Mouse (Mus musculus) MEL (cell line): Measurements from ENCODE around the gene Rab44. TPM values are rescaled to one million over a fixed set of nuclear protein-coding genes. Genes with fewer than 3 reads are reported as not detected.

ENCODE experiments used
- DNase-seq: peaks from one replicate; pipeline ENCODE4 v3.0.0; 2011; ENCODE audit warnings: low read depth, low spot score
- H3K27ac ChIP-seq: 2 replicates; pipeline ENCODE4 v1.5.1; 2012; ENCODE audit warnings: low read depth, mild to moderate bottlenecking, control low read depth, low read length, moderate library complexity; ENCODE audit not compliant: control insufficient read depth
- H3K27me3 ChIP-seq, 2 experiments: fragments of 150-350 bp in 1 of 2; sonication (generic) in 1 of 2; 2 replicates each; pipeline ENCODE4 v1.6.1; 2012; ENCODE audit warnings: low read length in 2 of 2, mild to moderate bottlenecking in 2 of 2, improper control_type of control experiment in 1 of 2, moderate library complexity in 1 of 2; ENCODE audit not compliant: insufficient read depth in 2 of 2, control insufficient read depth in 1 of 2
- H3K36me3 ChIP-seq, 2 experiments: 2 replicates each; pipeline ENCODE4 v1.6.1; 2012 to 2014; ENCODE audit warnings: low read length in 2 of 2, improper control_type of control experiment in 1 of 2, inconsistent platforms in 1 of 2, mild to moderate bottlenecking in 1 of 2; ENCODE audit not compliant: insufficient read depth in 2 of 2, control insufficient read depth in 1 of 2
- H3K4me1 ChIP-seq, 2 experiments: fragments of 150-350 bp in 1 of 2; sonication (generic) in 1 of 2; 2 replicates each; pipeline ENCODE4 v1.6.1; 2012; ENCODE audit warnings: low read length in 2 of 2, improper control_type of control experiment in 1 of 2, mild to moderate bottlenecking in 1 of 2; ENCODE audit not compliant: insufficient read depth in 2 of 2, control insufficient read depth in 1 of 2
- H3K4me3 ChIP-seq, 2 experiments: fragments of 150-350 bp in 1 of 2; sonication (generic) in 1 of 2; 2 replicates each; pipeline ENCODE4 v1.5.1; 2012; ENCODE audit warnings: low read depth in 2 of 2, low read length in 2 of 2, mild to moderate bottlenecking in 2 of 2, moderate library complexity in 2 of 2, control low read depth in 1 of 2, improper control_type of control experiment in 1 of 2; ENCODE audit not compliant: control insufficient read depth in 1 of 2, insufficient read depth in 1 of 2
- H3K79me2 ChIP-seq: 2 replicates; pipeline ENCODE4 v1.6.1; 2012; ENCODE audit warnings: mild to moderate bottlenecking, low read length, moderate library complexity; ENCODE audit not compliant: control insufficient read depth, poor library complexity, insufficient read depth
- H3K9ac ChIP-seq: 2 replicates; pipeline ENCODE4 v1.6.1; 2012; ENCODE audit warnings: low read depth, mild to moderate bottlenecking, control low read depth, low read length, moderate library complexity; ENCODE audit not compliant: control insufficient read depth, poor library complexity, severe bottlenecking
- H3K9me3 ChIP-seq: fragments of 150-350 bp; sonication (generic); replicated peaks from 2 replicates; pipeline ENCODE4 v1.6.1; 2012; ENCODE audit warnings: mild to moderate bottlenecking, low read length, improper control_type of control experiment, moderate library complexity; ENCODE audit not compliant: insufficient read depth
- BHLHE40 ChIP-seq: IDR thresholded peaks from 2 replicates; pipeline ENCODE4 v1.6.1; 2012; ENCODE audit warnings: low read depth, mild to moderate bottlenecking, inconsistent platforms, low read length, improper control_type of control experiment, borderline replicate concordance
- ELF1 ChIP-seq: IDR thresholded peaks from 2 replicates; pipeline ENCODE4 v1.6.1; 2014; ENCODE audit warnings: low read depth, mild to moderate bottlenecking, inconsistent platforms, low read length, improper control_type of control experiment, moderate library complexity
- EP300 ChIP-seq, 2 experiments: IDR thresholded peaks; 2 replicates each; pipeline ENCODE4 v1.6.1; 2011; ENCODE audit warnings: improper control_type of control experiment in 2 of 2, low read length in 2 of 2, low read depth in 1 of 2, mild to moderate bottlenecking in 1 of 2
- ETS1 ChIP-seq: IDR thresholded peaks from 2 replicates; pipeline ENCODE4 v1.6.1; 2012; ENCODE audit warnings: low read depth, mild to moderate bottlenecking, inconsistent platforms, low read length, improper control_type of control experiment, moderate library complexity
- GATA1 ChIP-seq: IDR thresholded peaks from 2 replicates; pipeline ENCODE4 v1.6.1; 2011; ENCODE audit warnings: low read depth, low read length, improper control_type of control experiment
- KAT2A ChIP-seq: conservative IDR thresholded peaks from 2 replicates; pipeline ENCODE4 v1.6.1; 2012; ENCODE audit warnings: low read depth, low read length, improper control_type of control experiment, inconsistent platforms
- MAFK ChIP-seq: IDR thresholded peaks from 2 replicates; pipeline ENCODE4 v1.6.1; 2011; ENCODE audit warnings: low read depth, mild to moderate bottlenecking, low read length, improper control_type of control experiment, borderline replicate concordance
- MXI1 ChIP-seq: IDR thresholded peaks from 2 replicates; pipeline ENCODE4 v1.6.1; 2011; ENCODE audit warnings: mild to moderate bottlenecking, low read depth, low read length, improper control_type of control experiment
- MYB ChIP-seq: IDR thresholded peaks from 2 replicates; pipeline ENCODE4 v1.6.1; 2011; ENCODE audit warnings: mild to moderate bottlenecking, low read depth, low read length, improper control_type of control experiment
- MYC ChIP-seq: IDR thresholded peaks from 2 replicates; pipeline ENCODE4 v1.6.1; 2011; ENCODE audit warnings: low read depth, mild to moderate bottlenecking, low read length, improper control_type of control experiment, moderate library complexity
- POLR2A ChIP-seq, 2 experiments: IDR thresholded peaks; 2 replicates each; pipeline ENCODE4 v1.6.1; 2011 to 2012; ENCODE audit warnings: low read length in 2 of 2, mild to moderate bottlenecking in 2 of 2, control low read depth in 1 of 2, improper control_type of control experiment in 1 of 2, low read depth in 1 of 2, moderate library complexity in 1 of 2; ENCODE audit not compliant: control insufficient read depth in 1 of 2, insufficient read depth in 1 of 2, poor library complexity in 1 of 2
- POLR2AphosphoS2 ChIP-seq: IDR thresholded peaks from 2 replicates; pipeline ENCODE4 v1.6.1; 2011; ENCODE audit warnings: low read length, improper control_type of control experiment
- POLR2AphosphoS5 ChIP-seq: IDR thresholded peaks from 2 replicates; pipeline ENCODE4 v1.6.1; 2012; ENCODE audit warnings: low read depth, borderline replicate concordance, mild to moderate bottlenecking, inconsistent platforms, low read length, moderate library complexity, mixed read lengths
- RAD21 ChIP-seq: IDR thresholded peaks from 2 replicates; pipeline ENCODE4 v1.6.1; 2011; ENCODE audit warnings: mild to moderate bottlenecking, low read depth, low read length, improper control_type of control experiment
- RCOR1 ChIP-seq: IDR thresholded peaks from 2 replicates; pipeline ENCODE4 v1.6.1; 2012; ENCODE audit warnings: low read depth, mild to moderate bottlenecking, inconsistent platforms, low read length, improper control_type of control experiment
- SIN3A ChIP-seq: IDR thresholded peaks from 2 replicates; pipeline ENCODE4 v1.6.1; 2012; ENCODE audit warnings: low read length, improper control_type of control experiment, inconsistent platforms
- TAL1 ChIP-seq: IDR thresholded peaks from 2 replicates; pipeline ENCODE4 v1.6.1; 2012; ENCODE audit warnings: mild to moderate bottlenecking, inconsistent platforms, low read length, moderate library complexity, mixed read lengths
- TCF12 ChIP-seq: IDR thresholded peaks from 2 replicates; pipeline ENCODE4 v1.6.1; 2014; ENCODE audit warnings: low read depth, mild to moderate bottlenecking, inconsistent platforms, low read length, improper control_type of control experiment, moderate library complexity
- UBTF ChIP-seq: IDR thresholded peaks from 2 replicates; pipeline ENCODE4 v1.6.1; 2012; ENCODE audit warnings: low read depth, mild to moderate bottlenecking, inconsistent platforms, low read length, improper control_type of control experiment, moderate library complexity, borderline replicate concordance; ENCODE audit not compliant: insufficient read depth
- ZC3H11A ChIP-seq: IDR thresholded peaks from 2 replicates; pipeline ENCODE4 v1.6.1; 2012; ENCODE audit warnings: low read depth, mild to moderate bottlenecking, inconsistent platforms, low read length, improper control_type of control experiment
- ZKSCAN1 ChIP-seq: IDR thresholded peaks from 2 replicates; pipeline ENCODE4 v1.6.1; 2012; ENCODE audit warnings: low read depth, mild to moderate bottlenecking, inconsistent platforms, low read length, improper control_type of control experiment, moderate library complexity
- ZMIZ1 ChIP-seq: IDR thresholded peaks from 2 replicates; pipeline ENCODE4 v1.6.1; 2012; ENCODE audit warnings: low read depth, mild to moderate bottlenecking, inconsistent platforms, low read length, improper control_type of control experiment, moderate library complexity
- ZNF384 ChIP-seq: IDR thresholded peaks from 2 replicates; pipeline ENCODE4 v1.6.1; 2012; ENCODE audit warnings: low read depth, mild to moderate bottlenecking, inconsistent platforms, low read length, improper control_type of control experiment
- polyA plus RNA-seq, 2 experiments: library from polyadenylated mRNA; stranded (reverse) in 1 of 2; unstranded in 1 of 2; fragments of >175 nt in 1 of 2; fragments of >200 nt in 1 of 2; gene quantifications; 2 replicates each; pipeline versions ENCODE4 v1.2.1 to v1.2.4; 2012; ENCODE audit warnings: low replicate concordance in 2 of 2, low read depth in 1 of 2; ENCODE audit not compliant: insufficient read length in 2 of 2, insufficient read depth in 1 of 2, missing spikeins in 1 of 2
- total RNA-seq: library from RNA; depleted of rRNA; stranded (reverse); fragments of 300-350 nt; gene quantifications from 2 replicates; pipeline ENCODE4 v1.2.3, GENCODE M21; 2012

Gene Rab44
- total and polyA plus RNA-seq, 3 experiments: 7.0 to 9.5 TPM; not detected in 1

DNA sequence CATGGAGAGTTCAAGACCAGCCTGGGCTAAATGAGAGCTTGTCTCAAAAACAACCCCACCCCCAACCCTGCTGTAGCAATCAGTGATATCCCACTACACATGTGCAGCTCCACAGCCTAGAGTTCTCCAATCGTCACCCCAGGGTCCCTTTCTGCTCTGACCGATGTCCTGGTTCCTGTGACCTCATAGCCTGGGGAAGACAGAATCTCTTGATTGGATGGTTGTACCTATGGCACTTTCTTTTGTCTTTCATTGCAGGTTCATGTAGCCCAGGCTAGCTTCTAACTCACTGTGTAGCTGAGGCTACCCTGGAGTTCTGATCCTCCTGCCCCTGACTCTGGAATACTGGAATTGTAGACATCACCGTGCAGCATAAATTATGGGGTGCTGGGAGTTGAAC lies 12.6 kb downstream of the Rab44 start:
- Histone ChIP-seq H3K79me2 (no peaks in the 10 kb centered on the region), H3K36me3 (peaks cover 0 to 9% of the 10 kb centered on the region in 2 experiments; a peak in 2 of 4 replicates), H3K4me3 (no peak overlapping the region), H3K9ac (no peak overlapping the region), H3K27ac (no peak overlapping the region), H3K4me1 (peaks cover 4 to 14% of the 10 kb centered on the region in 2 experiments; a peak in 3 of 4 replicates), H3K27me3 (no peaks in the 10 kb centered on the region), H3K9me3 (no peaks in the 10 kb centered on the region)
- no peak for TF ChIP-seq BHLHE40
- TF ChIP-seq MXI1: no peak
- no peak for TF ChIP-seq ZC3H11A
- TF ChIP-seq ZNF384: no peak
- no peak for TF ChIP-seq ELF1
- no peak for TF ChIP-seq EP300 (IDR thresholded peaks at IDR 0.05; ENCODE audit: low read depth in 1 of 2, low read length in 2 of 2)
- no peak for TF ChIP-seq TCF12
- no peak for TF ChIP-seq SIN3A
- no peak for TF ChIP-seq RCOR1
- TF ChIP-seq POLR2AphosphoS2: no peak
- TF ChIP-seq TAL1: no peak
- TF ChIP-seq POLR2A (IDR thresholded peaks at IDR 0.05; ENCODE audit: control insufficient read depth in 1 of 2, insufficient read depth in 1 of 2, low read depth in 1 of 2, low read length in 2 of 2, poor library complexity in 1 of 2): no peak
- no peak for TF ChIP-seq MAFK
- TF ChIP-seq MYB: no peak
- no peak for TF ChIP-seq GATA1
- no peak for TF ChIP-seq POLR2AphosphoS5
- no peak for TF ChIP-seq ZKSCAN1
- TF ChIP-seq ZMIZ1: no peak
- TF ChIP-seq ETS1: no peak
- no peak for TF ChIP-seq KAT2A
- no peak for DNase-seq

DNA sequence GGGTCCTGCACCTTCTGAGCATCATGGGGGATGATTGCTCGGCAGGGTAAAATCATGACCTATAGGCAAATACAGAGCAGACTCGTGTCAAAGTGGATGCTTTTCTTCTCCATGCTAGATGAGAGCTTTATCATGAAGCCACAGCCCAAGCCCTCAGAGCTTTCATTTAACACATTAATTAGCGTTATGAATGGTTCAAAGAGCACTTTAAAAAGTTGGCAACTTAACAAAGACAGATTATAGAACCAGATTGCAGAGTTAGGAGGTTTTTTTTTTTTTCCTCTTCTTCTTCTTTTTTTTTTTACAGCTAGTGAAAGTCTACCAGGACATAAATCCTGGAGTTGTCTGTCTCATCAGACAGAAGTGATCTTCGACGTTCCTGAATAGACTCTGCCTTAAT lies 15.4 kb downstream of the Rab44 start:
- Histone ChIP-seq H3K9me3 (no peaks in the 10 kb centered on the region), H3K4me3 (no peak overlapping the region), H3K36me3 (peaks cover 0 to 9% of the 10 kb centered on the region in 2 experiments; a peak in 2 of 4 replicates), H3K27ac (peak overlapping the region; percentile 35), H3K9ac (no peak overlapping the region), H3K4me1 (peaks cover 4 to 14% of the 10 kb centered on the region in 2 experiments; a peak in 3 of 4 replicates), H3K27me3 (no peaks in the 10 kb centered on the region), H3K79me2 (no peaks in the 10 kb centered on the region)
- peak; percentile 68; the same call in 1 of the 2 replicates for TF ChIP-seq ZKSCAN1
- peak; percentile 98 for TF ChIP-seq ZNF384
- TF ChIP-seq TAL1: no peak
- TF ChIP-seq MYC: 0 out of 2 replicates have a peak, but pooled peaks have one; percentile 27
- peak; percentile 47; the same call in 1 of the 2 replicates for TF ChIP-seq ETS1
- TF ChIP-seq EP300 (IDR thresholded peaks at IDR 0.05; ENCODE audit: low read depth in 1 of 2, low read length in 2 of 2): peak; percentile 55 to 62
- TF ChIP-seq RCOR1: peak; percentile 80
- TF ChIP-seq GATA1: peak; percentile 84
- TF ChIP-seq BHLHE40: no peak
- TF ChIP-seq RAD21: no peak
- TF ChIP-seq ZMIZ1: no peak
- 0 out of 2 replicates have a peak, but pooled peaks have one; percentile 15 for TF ChIP-seq MAFK
- 0 out of 2 replicates have a peak, but pooled peaks have one; percentile 37 for TF ChIP-seq TCF12
- no peak for TF ChIP-seq UBTF
- peak; percentile 46; the same call in 1 of the 2 replicates for TF ChIP-seq SIN3A
- DNase-seq: peak; percentile 83
